Mouse (Mus musculus) ES-E14 (cell line): ENCODE measurements at regions not wholly inside any gene's neighbourhood (a gene's known extent, or its start where the extent isn't known, plus 50 kb on each side); places are given as distances from the start of the nearest gene placed in this dataset.

Source experiments
- CHD2 ChIP-seq: IDR thresholded peaks from 2 replicates; pipeline ENCODE4 v1.6.1; 2014; ENCODE audit warnings: mild to moderate bottlenecking, low read depth, low read length, inconsistent platforms
- ZC3H11A ChIP-seq: IDR thresholded peaks from 2 replicates; pipeline ENCODE4 v1.6.1; 2012; ENCODE audit warnings: low read depth, mild to moderate bottlenecking, inconsistent platforms, low read length, borderline replicate concordance
- ZNF384 ChIP-seq: IDR thresholded peaks from 2 replicates; pipeline ENCODE4 v1.6.1; 2012; ENCODE audit warnings: low read depth, low read length, inconsistent platforms

GRCm38 (mm10) chr2:169212676-169213257 is 257.4 kb upstream of the Zfp64 start:
- no peak for TF ChIP-seq ZNF384
- TF ChIP-seq ZC3H11A = no peak
- TF ChIP-seq CHD2 = no peak
